Mouse (Mus musculus) liver, postnatal 0 days (tissue): Measurements from ENCODE around the gene Otulinl.

ENCODE experiments used
- CTCF ChIP-seq: sonication (generic); IDR thresholded peaks from 2 replicates; pipeline ENCODE4 v1.5.1; 2016; ENCODE audit warnings: antibody characterized with exemption, low read depth
- EP300 ChIP-seq: IDR thresholded peaks from 2 replicates; pipeline ENCODE4 v1.6.1; 2016; ENCODE audit warnings: antibody characterized with exemption, low read depth, mild to moderate bottlenecking

DNA sequence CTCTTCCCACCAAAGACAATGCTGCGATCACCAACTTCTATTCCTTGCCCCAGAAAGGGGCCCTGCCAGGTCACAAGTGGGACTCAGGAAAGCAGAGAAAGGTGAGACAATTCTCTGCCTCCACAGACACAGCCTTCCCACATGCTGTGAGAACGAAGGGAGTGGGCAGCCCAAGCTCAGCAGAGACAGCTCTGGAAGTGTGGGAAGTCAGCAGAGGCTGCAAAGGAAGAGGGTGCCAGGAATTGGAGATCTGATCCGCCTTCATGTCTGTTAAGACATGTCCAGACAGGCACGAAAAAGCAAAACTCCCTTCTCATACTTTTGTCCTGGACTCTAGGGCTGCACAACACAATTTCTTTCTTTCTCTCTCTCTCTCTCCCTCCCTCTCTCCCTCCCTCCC is 12.1 kb downstream of the Otulinl start:
- no peak for TF ChIP-seq CTCF
- no peak for TF ChIP-seq EP300
